Mouse (Mus musculus): Measurements from ENCODE around the gene Casq1.

The Casq1 gene

DNA sequence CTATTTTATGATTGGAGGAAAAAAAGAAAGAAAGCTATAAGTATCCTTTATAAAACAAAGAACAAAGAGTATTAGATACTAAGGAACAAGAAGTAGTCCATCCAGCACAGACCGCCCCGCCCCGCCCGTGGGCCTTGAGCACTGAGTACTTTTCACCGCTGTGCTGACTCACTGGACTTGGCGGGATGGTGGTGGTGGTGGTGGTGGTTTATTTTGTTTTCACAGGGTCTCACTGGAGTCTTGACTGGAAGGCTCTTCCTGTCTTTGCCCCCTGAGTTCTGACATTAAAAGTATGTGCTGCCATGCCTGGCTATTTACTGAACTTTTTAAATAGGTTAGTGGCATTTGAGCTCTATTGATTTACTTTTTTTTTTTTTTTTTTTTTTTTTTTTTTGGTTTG lies 36.6 kb downstream of the Casq1 start:
- DNase-seq (ENCODE audit: low read depth, low spot score): no peak

- no peak for DNase-seq (ENCODE audit: low read depth, low spot score)
Measured at GRCm38 (mm10) chr1:172181777-172182176, 37.9 kb downstream of the Casq1 start.

DNA sequence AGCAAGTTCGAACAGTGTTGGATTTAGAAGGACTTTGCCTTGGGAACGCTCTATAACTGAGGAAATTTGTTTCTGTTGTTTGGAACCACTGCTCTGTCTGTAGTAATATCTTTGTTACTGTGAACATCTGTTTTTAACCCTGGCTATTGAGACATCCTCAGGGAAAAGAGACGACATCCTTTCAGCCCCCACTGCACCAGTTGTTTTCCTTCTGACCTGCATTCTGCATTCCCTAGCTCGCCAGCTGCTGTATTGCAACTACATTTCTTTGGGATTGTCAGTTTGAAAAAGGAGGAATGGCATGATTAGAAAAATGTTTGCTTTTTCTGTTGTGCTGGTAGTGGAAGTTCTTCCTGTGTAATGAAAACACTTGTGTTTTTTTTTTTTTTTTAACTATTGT lies 38.8 kb downstream of the Casq1 start:
- no peak for DNase-seq (ENCODE audit: low read depth, low spot score)

DNA sequence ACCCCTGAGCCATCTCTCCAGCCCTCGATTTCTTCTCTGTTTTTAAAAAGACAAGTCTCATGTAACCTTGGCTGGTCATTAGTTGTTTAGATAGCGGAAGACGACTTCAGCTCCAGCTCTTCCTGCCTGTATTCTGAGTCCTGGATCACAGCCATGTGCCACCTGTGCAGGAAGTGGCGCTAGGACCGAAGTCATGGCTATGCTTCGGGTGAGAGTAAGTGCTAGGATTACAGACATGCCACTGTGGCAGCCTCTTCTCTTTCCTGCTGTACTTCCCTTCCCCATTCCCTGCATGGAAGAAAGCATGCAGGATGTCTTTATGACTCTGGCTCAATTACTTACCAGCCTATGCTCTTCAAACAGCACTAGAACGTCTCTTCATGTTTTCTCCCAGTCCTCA lies 40.6 kb downstream of the Casq1 start:
- no peak for DNase-seq (ENCODE audit: low read depth, low spot score)

GRCm38 (mm10) chr1:172177791-172178190 lies 41.9 kb downstream of the Casq1 start:
- no peak for DNase-seq (ENCODE audit: low read depth, low spot score)

GRCm38 (mm10) chr1:172173181-172173580 lies 46.5 kb downstream of the Casq1 start:
- no peak for DNase-seq (ENCODE audit: low read depth, low spot score)

DNA sequence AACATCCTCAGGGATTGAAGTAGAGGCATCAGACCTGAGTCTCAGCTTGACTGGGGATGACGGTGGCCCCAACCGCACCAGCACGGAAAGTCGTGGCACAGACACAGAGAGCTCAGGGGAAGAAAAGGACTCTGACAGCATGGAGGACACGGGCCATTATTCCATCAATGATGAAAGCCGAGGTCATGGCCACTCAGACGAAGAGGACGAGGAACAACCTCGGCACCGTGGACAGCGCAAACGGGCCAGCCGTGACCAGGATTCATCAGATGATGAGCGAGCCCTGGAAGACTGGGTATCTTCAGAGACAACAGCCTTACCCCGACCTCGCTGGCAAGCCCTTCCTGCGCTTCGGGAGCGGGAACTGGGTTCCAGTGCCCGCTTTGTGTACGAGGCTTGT lies 47.3 kb downstream of the Casq1 start:
- DNase-seq (ENCODE audit: low read depth, low spot score): no peak

DNA sequence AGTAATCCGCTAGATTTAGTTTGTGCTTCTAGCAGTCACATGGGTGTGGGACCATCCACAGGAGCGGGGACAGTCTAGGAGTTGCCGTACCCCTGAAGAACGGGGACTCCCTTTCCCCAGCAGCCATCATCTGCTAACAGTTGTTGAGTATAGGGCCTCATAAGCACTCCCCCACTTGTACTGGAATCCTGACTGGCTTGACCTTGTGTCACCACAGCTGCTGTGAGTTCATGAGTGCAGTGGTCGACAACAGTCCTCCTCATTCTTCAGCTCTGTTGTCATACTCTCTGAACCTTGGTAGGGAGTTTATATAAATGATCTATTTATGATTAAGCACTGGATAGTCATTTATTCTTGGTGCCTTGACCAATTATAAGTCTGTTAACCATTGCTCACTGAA lies 49.9 kb downstream of the Casq1 start:
- DNase-seq (ENCODE audit: low read depth, low spot score): no peak

DNA sequence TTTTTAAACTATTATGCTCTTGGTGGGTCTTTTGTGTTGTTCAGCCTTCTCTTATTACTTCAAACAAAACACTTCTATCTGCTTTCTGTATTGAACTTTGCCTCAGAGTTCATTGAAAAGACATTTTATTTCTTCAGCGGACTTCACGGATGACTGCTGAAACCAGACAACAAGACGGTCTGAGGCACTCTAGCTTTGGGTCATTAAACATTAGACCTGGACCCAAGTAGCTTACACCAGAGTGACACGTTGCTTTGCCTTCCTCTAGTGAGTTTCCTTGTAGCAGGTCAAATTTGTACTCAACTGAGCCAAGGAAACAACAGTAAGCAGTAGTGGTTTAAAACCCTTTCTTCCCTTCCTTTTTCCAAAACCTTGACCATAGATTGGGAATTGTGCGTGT lies 51.8 kb downstream of the Casq1 start:
- DNase-seq (ENCODE audit: low read depth, low spot score): no peak

- no peak for DNase-seq (ENCODE audit: low read depth, low spot score)
Measured at GRCm38 (mm10) chr1:172162959-172163358, 56.7 kb downstream of the Casq1 start.

- peak; percentile 69 for DNase-seq (ENCODE audit: low read depth, low spot score)
Measured at GRCm38 (mm10) chr1:172162009-172162408, 57.7 kb downstream of the Casq1 start.

- DNase-seq (ENCODE audit: low read depth, low spot score): no peak
Measured at GRCm38 (mm10) chr1:172160508-172160907, 59.2 kb downstream of the Casq1 start.

DNA sequence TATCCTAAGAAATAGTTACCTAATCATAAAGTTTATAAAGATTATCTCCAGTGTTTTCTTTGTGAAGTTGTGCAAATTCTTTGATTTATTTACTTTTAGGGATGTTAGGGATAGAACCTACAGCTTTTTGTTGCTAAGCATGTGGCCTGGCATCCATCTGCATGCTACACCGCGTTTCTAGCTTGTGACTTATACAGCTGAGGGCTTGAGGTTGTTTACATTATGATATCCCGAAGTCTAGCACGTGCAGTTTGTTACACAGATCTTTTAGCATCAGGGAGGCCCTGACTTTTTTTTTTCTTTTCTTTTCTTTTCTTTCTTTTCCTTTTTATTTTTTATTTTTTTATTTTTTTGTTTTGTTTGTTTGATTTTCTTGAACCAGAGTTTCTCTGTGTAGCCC lies 59.7 kb downstream of the Casq1 start:
- no peak for DNase-seq (ENCODE audit: low read depth, low spot score)
